Mouse (Mus musculus) hindbrain, embryonic 11.5 days (tissue): ENCODE measurements around the gene Nat8f5. TPM values are rescaled to one million over a fixed set of nuclear protein-coding genes. Genes with fewer than 3 reads are reported as not detected.

Experiments
- polyA plus RNA-seq: library from polyadenylated mRNA; unstranded; fragments of >200 nt; fragmentation: Nextera tagmentation; extraction: Ambion mirVana; gene quantifications from 2 replicates; pipeline ENCODE4 v1.2.1, GENCODE M21; 2014

Gene Nat8f5
- polyA plus RNA-seq, 1 experiment from 2014 or later, result not detected

Other genes with a start within 250 kb of the Nat8f5 start
- 7.8 and 10.4 TPM in 2 replicates for gene Alms1, start 233.4 kb downstream of the Nat8f5 start, polyA plus RNA-seq
- not detected in 2 replicates for gene Nat8f7, start 107.8 kb downstream of the Nat8f5 start, polyA plus RNA-seq
- gene Nat8f3, start 55.2 kb downstream of the Nat8f5 start, polyA plus RNA-seq, result 0.14 and 0.28 TPM in 2 replicates
- not detected in 2 replicates for gene Nat8f6, start within 50 bp of the Nat8f5 start, polyA plus RNA-seq
- 0.15 TPM in 1 of 2 replicates, not detected in the other for gene Nat8, start 11.1 kb upstream of the Nat8f5 start, polyA plus RNA-seq
- gene Nat8f2, start 48.2 kb upstream of the Nat8f5 start, polyA plus RNA-seq, result 0.12 TPM in 1 of 2 replicates, not detected in the other
- 4.8 and 5.2 TPM in 2 replicates for gene Nat8f4, start 83.9 kb upstream of the Nat8f5 start, polyA plus RNA-seq
- gene Tprkb, start 90.9 kb upstream of the Nat8f5 start, polyA plus RNA-seq, result 36.2 and 39.3 TPM in 2 replicates
- 6.5 and 6.6 TPM in 2 replicates for gene Nat8f1, start 94.7 kb upstream of the Nat8f5 start, polyA plus RNA-seq
- gene Dusp11, start 140.7 kb upstream of the Nat8f5 start, polyA plus RNA-seq, result 45.8 and 54.3 TPM in 2 replicates
- not detected in 2 replicates for gene Figla, start 195.2 kb upstream of the Nat8f5 start, polyA plus RNA-seq
- gene Add2, start 207.7 kb upstream of the Nat8f5 start, polyA plus RNA-seq, result 67.2 and 68.4 TPM in 2 replicates